Mouse (Mus musculus): ENCODE measurements around the gene Ncor2.

DNA sequence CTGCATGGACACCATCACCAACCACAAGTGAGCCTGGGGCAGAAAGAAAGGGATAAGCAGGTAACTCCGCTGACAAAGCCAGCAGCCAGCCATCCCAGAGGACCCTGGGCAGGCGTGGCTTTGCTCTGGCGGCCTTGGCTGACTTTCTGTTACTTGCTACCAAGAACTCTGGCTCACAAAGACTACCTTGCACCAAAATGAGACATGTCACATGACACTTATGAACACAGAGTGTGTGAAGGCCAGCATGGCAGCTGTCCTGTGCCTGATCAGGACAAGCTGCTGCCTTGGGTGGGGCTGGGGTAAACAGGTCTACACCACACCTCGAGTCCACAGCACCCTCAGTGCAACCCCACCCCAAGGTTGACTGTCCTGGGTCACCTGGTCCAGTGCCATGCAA is 51.6 kb downstream of the Ncor2 start:
- TF ChIP-seq GATA1 (IDR thresholded peaks at IDR 0.05; ENCODE audit: low read length) (no peak), TAL1 (IDR thresholded peaks at IDR 0.05; ENCODE audit: low read length) (no peak)
